Mouse (Mus musculus) midbrain, embryonic 13.5 days (tissue): ENCODE results near the gene Comt. TPM values are rescaled to one million over a fixed set of nuclear protein-coding genes. Genes with fewer than 3 reads are reported as not detected.

ENCODE experiments used
- ATAC-seq: fragments of 200-750 bp; cut with Nextera tagmentation; 2 replicates; pipeline ENCODE4 v1.8.0; 2017; ENCODE audit warnings: mild to moderate bottlenecking, moderate TSS enrichment, moderate library complexity
- H3K27ac ChIP-seq: fragments of 300-500 bp; sonication (generic); 2 replicates; pipeline ENCODE4 v1.5.1; 2015; ENCODE audit warnings: inconsistent platforms, mild to moderate bottlenecking, moderate library complexity
- H3K27me3 ChIP-seq: fragments of 300-500 bp; sonication (generic); 2 replicates; pipeline ENCODE4 v1.6.1; 2015; ENCODE audit warnings: mild to moderate bottlenecking, inconsistent platforms
- H3K36me3 ChIP-seq: fragments of 300-500 bp; sonication (generic); 2 replicates; pipeline ENCODE4 v1.6.1; 2015; ENCODE audit warnings: mild to moderate bottlenecking, inconsistent platforms
- H3K4me1 ChIP-seq: fragments of 300-500 bp; sonication (generic); replicated peaks from 2 replicates; pipeline ENCODE4 v1.6.1; 2015; ENCODE audit warnings: inconsistent platforms
- H3K4me2 ChIP-seq: fragments of 300-500 bp; sonication (generic); replicated peaks from 2 replicates; pipeline ENCODE4 v1.6.1; 2015; ENCODE audit warnings: moderate library complexity, mild to moderate bottlenecking, inconsistent platforms
- H3K4me3 ChIP-seq: fragments of 300-500 bp; sonication (generic); replicated peaks from 2 replicates; pipeline ENCODE4 v1.5.1; 2015; ENCODE audit warnings: mild to moderate bottlenecking, inconsistent platforms
- H3K9ac ChIP-seq: fragments of 300-500 bp; sonication (generic); replicated peaks from 2 replicates; pipeline ENCODE4 v1.6.1; 2015; ENCODE audit warnings: mild to moderate bottlenecking, inconsistent platforms
- H3K9me3 ChIP-seq: fragments of 300-500 bp; sonication (generic); 2 replicates; pipeline ENCODE4 v1.6.1; 2016; ENCODE audit warnings: mild to moderate bottlenecking, inconsistent platforms
- WGBS: fragments of 180-500 bp; shearing (Covaris S2); methylation state at CpG from one replicate; pipeline ENCODE4 v1.1.7; 2015; 5-methylcytosine and 5-hydroxymethylcytosine counted together
- polyA plus RNA-seq: library from polyadenylated mRNA; unstranded; fragments of >200 nt; fragmentation: Nextera tagmentation; extraction: Ambion mirVana; gene quantifications from 2 replicates; pipeline ENCODE4 v1.2.1, GENCODE M21; 2015

The Comt gene
- polyA plus RNA-seq, 1 experiment from 2014 or later = 78.8 TPM

GRCm38 (mm10) chr16:18459335-18459954 lies 32.8 kb upstream of the Comt start:
- 0 out of 2 replicates have a peak, but pooled peaks cover 4% of the 10 kb centered on the region for H3K27me3 ChIP-seq
- H3K27ac ChIP-seq = peak overlapping the region; percentile 51
- H3K4me3 ChIP-seq = peak overlapping the region; percentile 20
- 10% methylated on average over 12 of the region's 12 CpGs for WGBS
- no peaks in the 10 kb centered on the region for H3K9me3 ChIP-seq
- H3K4me1 ChIP-seq = peaks cover 27% of the 10 kb centered on the region
- H3K4me2 ChIP-seq = peak overlapping the region; percentile 41
- ATAC-seq = no peak; the same call in none of the 2 replicates
- H3K9ac ChIP-seq = peak overlapping the region; percentile 50
- H3K36me3 ChIP-seq = peaks cover 3% of the 10 kb centered on the region; the same call in 1 of the 2 replicates

GRCm38 (mm10) chr16:18458661-18459060 lies 32.0 kb upstream of the Comt start:
- no peak overlapping the region for H3K4me3 ChIP-seq
- H3K4me2 ChIP-seq = no peak overlapping the region
- no peaks in the 10 kb centered on the region for H3K9me3 ChIP-seq
- H3K27ac ChIP-seq = no peak overlapping the region
- peaks cover 27% of the 10 kb centered on the region for H3K4me1 ChIP-seq
- ATAC-seq = no peak
- H3K36me3 ChIP-seq = peaks cover 3% of the 10 kb centered on the region; the same call in 1 of the 2 replicates
- 0 out of 2 replicates have a peak, but pooled peaks cover 4% of the 10 kb centered on the region for H3K27me3 ChIP-seq
- H3K9ac ChIP-seq = no peak overlapping the region

GRCm38 (mm10) chr16:18455407-18455806 lies 28.8 kb upstream of the Comt start:
- no peak overlapping the region for H3K4me3 ChIP-seq
- no peak overlapping the region for H3K4me2 ChIP-seq
- H3K9ac ChIP-seq = no peak overlapping the region
- no peaks in the 10 kb centered on the region for H3K9me3 ChIP-seq
- H3K36me3 ChIP-seq = peaks cover 3% of the 10 kb centered on the region; the same call in 1 of the 2 replicates
- no peak overlapping the region for H3K27ac ChIP-seq
- no peaks in the 10 kb centered on the region for H3K27me3 ChIP-seq
- no peak for ATAC-seq
- H3K4me1 ChIP-seq = peaks cover 17% of the 10 kb centered on the region
- WGBS = 89% methylated on average over 6 of the region's 6 CpGs

- no peaks in the 10 kb centered on the region for H3K27me3 ChIP-seq
- peaks cover 2% of the 10 kb centered on the region for H3K4me1 ChIP-seq
- no peak overlapping the region for H3K27ac ChIP-seq
- no peak for ATAC-seq
- no peak overlapping the region for H3K4me2 ChIP-seq
- no peak overlapping the region for H3K9ac ChIP-seq
- WGBS = 55% methylated on average over 5 of the region's 5 CpGs
- peaks cover 9% of the 10 kb centered on the region for H3K36me3 ChIP-seq
- H3K9me3 ChIP-seq = no peaks in the 10 kb centered on the region
- no peak overlapping the region for H3K4me3 ChIP-seq
These were observed 27.2 kb upstream of the Comt start for GRCm38 (mm10) chr16:18453846-18454245.

- Histone ChIP-seq H3K4me2 (no peak overlapping the region), H3K36me3 (peaks cover 9% of the 10 kb centered on the region), H3K9me3 (no peaks in the 10 kb centered on the region), H3K27me3 (no peaks in the 10 kb centered on the region), H3K27ac (no peak overlapping the region), H3K4me1 (no peaks in the 10 kb centered on the region), H3K9ac (no peak overlapping the region), H3K4me3 (no peak overlapping the region)
- 80% methylated on average over 8 of the region's 8 CpGs for WGBS
- ATAC-seq = no peak
These were observed 25.8 kb upstream of the Comt start for GRCm38 (mm10) chr16:18452361-18452862.

GRCm38 (mm10) chr16:18451486-18452181 lies 25.0 kb upstream of the Comt start:
- Histone ChIP-seq H3K9ac (no peak overlapping the region), H3K4me1 (no peaks in the 10 kb centered on the region), H3K27me3 (no peaks in the 10 kb centered on the region), H3K36me3 (peaks cover 9% of the 10 kb centered on the region), H3K9me3 (no peaks in the 10 kb centered on the region), H3K27ac (no peak overlapping the region), H3K4me2 (no peak overlapping the region), H3K4me3 (no peak overlapping the region)
- 74% methylated on average over 9 of the region's 9 CpGs for WGBS
- no peak for ATAC-seq

GRCm38 (mm10) chr16:18449005-18449404 lies 22.4 kb upstream of the Comt start:
- no peak for ATAC-seq
- WGBS = 100% methylated on average over 4 of the region's 4 CpGs

GRCm38 (mm10) chr16:18448104-18448503 lies 21.5 kb upstream of the Comt start:
- no peak overlapping the region for H3K4me3 ChIP-seq
- no peaks in the 10 kb centered on the region for H3K4me1 ChIP-seq
- no peak overlapping the region for H3K27ac ChIP-seq
- H3K27me3 ChIP-seq = no peaks in the 10 kb centered on the region
- ATAC-seq = no peak
- no peak overlapping the region for H3K4me2 ChIP-seq
- 88% methylated on average over 6 of the region's 6 CpGs for WGBS
- no peak overlapping the region for H3K9ac ChIP-seq
- H3K36me3 ChIP-seq = peaks cover 19% of the 10 kb centered on the region
- no peaks in the 10 kb centered on the region for H3K9me3 ChIP-seq

More at GRCm38 (mm10) chr16:18449005-18449404, 22.4 kb upstream of the Comt start:
- Histone ChIP-seq H3K4me1 (no peaks in the 10 kb centered on the region), H3K27ac (no peak overlapping the region), H3K9ac (no peak overlapping the region), H3K4me3 (no peak overlapping the region), H3K27me3 (no peaks in the 10 kb centered on the region), H3K4me2 (no peak overlapping the region), H3K9me3 (no peaks in the 10 kb centered on the region), H3K36me3 (peaks cover 19% of the 10 kb centered on the region)

GRCm38 (mm10) chr16:18447243-18447642 lies 20.6 kb upstream of the Comt start:
- no peak overlapping the region for H3K9ac ChIP-seq
- no peaks in the 10 kb centered on the region for H3K27me3 ChIP-seq
- no peaks in the 10 kb centered on the region for H3K9me3 ChIP-seq
- no peaks in the 10 kb centered on the region for H3K4me1 ChIP-seq
- no peak overlapping the region for H3K27ac ChIP-seq
- peaks cover 20% of the 10 kb centered on the region for H3K36me3 ChIP-seq
- ATAC-seq = no peak
- no peak overlapping the region for H3K4me2 ChIP-seq
- H3K4me3 ChIP-seq = no peak overlapping the region

GRCm38 (mm10) chr16:18443385-18443841 lies 16.8 kb upstream of the Comt start:
- H3K36me3 ChIP-seq = peaks cover 33% of the 10 kb centered on the region
- WGBS = 25% methylated on average over 8 of the region's 8 CpGs

GRCm38 (mm10) chr16:18436128-18436527 lies 9.5 kb upstream of the Comt start:
- Histone ChIP-seq H3K4me1 (no peaks in the 10 kb centered on the region), H3K9ac (no peak overlapping the region), H3K27ac (no peak overlapping the region), H3K36me3 (peaks cover 26% of the 10 kb centered on the region), H3K9me3 (0 out of 2 replicates have a peak, but pooled peaks cover 4% of the 10 kb centered on the region), H3K27me3 (no peaks in the 10 kb centered on the region), H3K4me3 (no peak overlapping the region), H3K4me2 (no peak overlapping the region)
- WGBS = 95% methylated on average over 6 of the region's 6 CpGs
- ATAC-seq = no peak

More at GRCm38 (mm10) chr16:18443385-18443841, 16.8 kb upstream of the Comt start:
- Histone ChIP-seq H3K4me1 (no peaks in the 10 kb centered on the region), H3K9ac (no peak overlapping the region), H3K9me3 (no peaks in the 10 kb centered on the region), H3K27me3 (no peaks in the 10 kb centered on the region), H3K4me2 (no peak overlapping the region), H3K4me3 (no peak overlapping the region), H3K27ac (no peak overlapping the region)
- ATAC-seq = peak; percentile 96

- Histone ChIP-seq H3K27ac (no peak overlapping the region), H3K4me1 (no peaks in the 10 kb centered on the region), H3K36me3 (peaks cover 17% of the 10 kb centered on the region), H3K27me3 (no peaks in the 10 kb centered on the region), H3K9ac (no peak overlapping the region), H3K4me2 (no peak overlapping the region), H3K9me3 (0 out of 2 replicates have a peak, but pooled peaks cover 4% of the 10 kb centered on the region), H3K4me3 (no peak overlapping the region)
- no peak for ATAC-seq
- WGBS = 93% methylated on average over 5 of the region's 5 CpGs
These were observed 6.8 kb upstream of the Comt start for GRCm38 (mm10) chr16:18433341-18433920.
